Comparison of ENCODE assay signal across 10 mouse cellular contexts in the genomic region with DNA sequence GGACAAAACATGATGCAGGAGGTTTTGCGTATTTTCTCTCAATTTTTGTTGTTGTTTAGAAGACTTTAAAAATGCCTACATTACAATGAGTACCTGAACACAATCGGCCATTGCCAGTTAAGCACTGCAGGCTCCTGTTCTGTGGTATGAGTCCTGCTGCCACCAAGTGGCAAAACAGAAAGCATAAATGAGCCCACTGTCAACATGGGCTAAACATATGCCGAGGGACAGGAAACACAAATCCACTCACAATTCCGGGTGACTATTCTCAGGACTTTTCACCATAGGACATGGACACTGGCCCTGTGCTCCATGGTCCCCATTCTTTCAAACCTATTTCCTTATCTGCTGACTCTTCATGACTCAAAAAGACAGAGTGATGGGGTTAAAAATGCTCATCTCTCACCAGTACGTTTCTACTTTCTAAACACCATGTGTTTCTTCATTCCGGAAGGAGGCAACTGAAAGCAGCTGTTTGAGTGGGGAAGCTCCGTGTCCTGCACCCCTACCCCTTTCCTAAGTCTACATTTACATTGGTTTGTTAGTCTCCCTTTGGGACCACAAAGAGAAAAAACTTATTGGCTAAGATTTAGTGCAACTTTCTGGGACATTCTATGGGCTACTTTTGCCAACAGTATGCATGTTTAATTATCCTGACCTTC. TPM values are rescaled to one million over a fixed set of nuclear protein-coding genes. Genes with fewer than 3 reads are reported as not detected.
DNase-seq lines count a peak whose midpoint lies in the region; ATAC-seq lines count a peak whose summit lies in the region.
"Had no signal": no experiment of that assay in that cellular context is flagged by ENCODE, and none has a peak within 500 bp of the region (broad histone marks: within the 10 kb centered on the region; RNA-seq: fewer than 3 reads in every experiment).

No protein-coding gene starts in this region.

- peak; percentile 41 for DNase-seq in layer of hippocampus, adult 11-12 months (ENCODE audit: low spot score)
- no peak for DNase-seq in layer of hippocampus, adult 9-10 months (ENCODE audit: low spot score)
- DNase-seq in CD8-positive naive resting alpha-beta T cell, adult 2 months (ENCODE audit: low read depth in 2 of 2, low spot score in 2 of 2): peak; percentile 9 to 12
- peak; percentile 40 for DNase-seq in adrenal gland, postnatal 14 days
- peak; percentile 45 to 47 for DNase-seq in heart, postnatal 10 days
- DNase-seq in frontal cortex, postnatal 14 days (ENCODE audit: low spot score in 2 of 2): no peak
- DNase-seq: liver, embryonic 13.5 days had no signal

- no peak overlapping the region for H3K27ac ChIP-seq in lung, embryonic 16.5 days (ENCODE audit: low read length)
- H3K27ac ChIP-seq: embryonic facial prominence, embryonic 13.5 days; liver, embryonic 13.5 days had no signal

- 43% methylated on average over 7 of the region's 7 CpGs for WGBS in lung, embryonic 16.5 days

- intact Hi-C loops in heart, postnatal 10 days (cut with DNase I): loop anchor here (2.0 to 5.0 kb wide), 2 partner anchors 125 to 289 kb away; no protein-coding TSS in a partner anchor

- peak; percentile 54; the same call in 1 of the 2 replicates for ATAC-seq in lung, embryonic 16.5 days (ENCODE audit: low read depth)
- ATAC-seq in erythroid progenitor cell, adult 5-6 weeks (replicated peaks; ENCODE audit: low FRiP score, poor library complexity, severe bottlenecking): no peak

- H3K4me2 ChIP-seq in lung, embryonic 16.5 days (ENCODE audit: low read depth, low read length): peak overlapping the region; percentile 39
- H3K4me2 ChIP-seq: embryonic facial prominence, embryonic 13.5 days; liver, embryonic 13.5 days had no signal

- H3K36me3 ChIP-seq in lung, embryonic 16.5 days (ENCODE audit: control insufficient read depth, insufficient read depth, low read length): 0 out of 2 replicates have a peak, but pooled peaks cover 3% of the 10 kb centered on the region
- H3K36me3 ChIP-seq: liver, embryonic 13.5 days had no signal

- H3K9me3 ChIP-seq in lung, embryonic 16.5 days (ENCODE audit: control insufficient read depth, low read length): no peaks in the 10 kb centered on the region
- H3K9me3 ChIP-seq: embryonic facial prominence, embryonic 13.5 days; liver, embryonic 13.5 days had no signal

- no peak overlapping the region for H3K4me3 ChIP-seq in lung, embryonic 16.5 days (ENCODE audit: low read length)
- H3K4me3 ChIP-seq: embryonic facial prominence, embryonic 13.5 days; liver, embryonic 13.5 days had no signal

- peaks cover 8% of the 10 kb centered on the region for H3K4me1 ChIP-seq in lung, embryonic 16.5 days (replicated peaks; ENCODE audit: control insufficient read depth, insufficient read depth, low read length)
- H3K4me1 ChIP-seq: liver, embryonic 13.5 days had no signal

- H3K9ac ChIP-seq in lung, embryonic 16.5 days (ENCODE audit: low read length): 0 out of 2 replicates have a peak overlapping the region, but pooled peaks have one; percentile 15
- H3K9ac ChIP-seq: embryonic facial prominence, embryonic 13.5 days; liver, embryonic 13.5 days had no signal

- no peaks in the 10 kb centered on the region for H3K27me3 ChIP-seq in lung, embryonic 16.5 days (ENCODE audit: control insufficient read depth, insufficient read depth, low read depth, low read length)
- H3K27me3 ChIP-seq: embryonic facial prominence, embryonic 13.5 days; liver, embryonic 13.5 days had no signal

RNA-seq across cellular contexts. Expression of gene Tmcc1, which starts 57.2 kb away (rescaled TPM):
- total RNA-seq in adrenal gland, postnatal 14 days (2021): 22.7 and 26.5 TPM in 2 replicates
- total RNA-seq in heart, postnatal 10 days (2021): 10 to 100 TPM; 27.3 to 28.7 TPM
- polyA plus RNA-seq in lung, embryonic 16.5 days (2015; fragmentation: Nextera tagmentation; extraction: Ambion mirVana): 11.1 and 14.2 TPM in 2 replicates
- total RNA-seq in erythroid progenitor cell, adult 5-6 weeks (2015; ENCODE audit: low replicate concordance): 10.5 and 12.6 TPM in 2 replicates
- 11.0 and 13.5 TPM in 2 replicates for total RNA-seq in erythroid progenitor cell, adult 5-6 weeks (2017; ENCODE audit: low replicate concordance)

Comparison
In these comparisons a context has a peak if more than half of its experiments do, and no peak if none do; other contexts are left out.
1. DNase-seq: peak in layer of hippocampus, adult 11-12 months (single experiment), CD8-positive naive resting alpha-beta T cell, adult 2 months (2 of 2), adrenal gland, postnatal 14 days (single experiment) and heart, postnatal 10 days (2 of 2); none in layer of hippocampus, adult 9-10 months (single experiment) and frontal cortex, postnatal 14 days (0 of 2).